Mouse (Mus musculus): ENCODE measurements around the gene Nubpl. TPM values are rescaled to one million over a fixed set of nuclear protein-coding genes. Genes with fewer than 3 reads are reported as not detected.

Nubpl gene
- total RNA-seq, 4 experiments from 2014 or later: 10.1 to 16.2 (median 13.7) TPM

- DNase-seq: no peak
Measured at GRCm38 (mm10) chr12:52247438-52247837, 149.9 kb downstream of the Nubpl start.

DNA sequence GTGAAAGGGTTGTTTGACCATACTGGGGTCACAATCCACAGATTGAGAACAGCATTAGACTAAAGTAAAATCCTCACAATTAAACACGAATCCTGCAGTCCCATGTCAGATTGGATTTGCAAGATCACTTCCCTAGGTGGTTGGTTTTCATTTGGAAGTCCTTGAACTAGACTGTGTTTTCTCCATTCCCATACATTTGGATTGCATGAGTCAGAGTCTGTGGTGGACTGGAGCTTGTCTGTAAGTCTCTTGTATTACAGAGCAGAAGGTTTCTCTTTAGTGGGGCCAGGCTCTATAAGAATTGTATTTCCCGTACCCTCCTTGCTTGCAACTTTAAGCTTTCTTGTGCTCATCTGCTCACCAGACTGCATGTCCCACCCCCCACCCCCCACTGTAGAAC lies 151.0 kb downstream of the Nubpl start:
- no peak for DNase-seq

DNA sequence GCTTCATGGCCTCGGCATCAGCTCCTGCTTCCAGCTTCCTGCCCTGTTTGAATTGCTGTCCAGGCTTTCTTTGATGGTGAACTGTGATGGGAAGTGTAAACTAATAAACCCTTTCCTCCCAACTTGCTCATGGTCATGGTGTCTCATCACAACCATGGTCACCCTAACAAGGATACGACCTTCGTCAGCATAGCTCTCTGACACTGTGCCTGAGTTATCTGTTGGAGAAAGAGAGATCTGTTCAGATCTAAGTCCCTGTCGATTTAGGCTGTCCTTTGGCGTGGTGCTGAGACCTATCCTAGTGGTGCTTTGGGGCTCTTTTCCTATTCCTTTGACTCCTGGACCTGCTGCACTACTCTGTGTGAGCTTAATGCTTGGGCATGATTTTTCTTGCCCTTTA lies 156.6 kb downstream of the Nubpl start:
- peak; percentile 28 for DNase-seq

GRCm38 (mm10) chr12:52268131-52268530 lies 170.6 kb downstream of the Nubpl start:
- DNase-seq: no peak

DNA sequence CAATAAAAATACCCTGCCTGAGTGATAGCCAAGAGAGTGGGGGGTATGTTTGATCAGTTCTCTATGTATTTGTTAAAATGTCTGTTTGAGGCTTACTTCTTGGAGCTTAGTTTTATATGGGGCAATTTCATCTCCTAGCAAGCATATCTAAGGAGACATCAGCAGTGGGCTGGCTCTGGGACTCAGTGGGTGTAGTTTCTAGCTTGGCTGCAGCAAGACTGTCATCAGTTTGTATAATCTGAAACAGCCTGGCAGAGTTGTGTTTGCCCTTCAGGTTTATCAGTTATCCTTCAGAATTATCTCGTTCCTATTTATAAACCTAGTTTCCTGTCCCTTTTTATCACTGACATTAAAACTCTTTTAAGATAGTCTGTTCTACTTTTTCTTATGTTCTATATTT lies 175.3 kb downstream of the Nubpl start:
- DNase-seq: peak; percentile 19

DNA sequence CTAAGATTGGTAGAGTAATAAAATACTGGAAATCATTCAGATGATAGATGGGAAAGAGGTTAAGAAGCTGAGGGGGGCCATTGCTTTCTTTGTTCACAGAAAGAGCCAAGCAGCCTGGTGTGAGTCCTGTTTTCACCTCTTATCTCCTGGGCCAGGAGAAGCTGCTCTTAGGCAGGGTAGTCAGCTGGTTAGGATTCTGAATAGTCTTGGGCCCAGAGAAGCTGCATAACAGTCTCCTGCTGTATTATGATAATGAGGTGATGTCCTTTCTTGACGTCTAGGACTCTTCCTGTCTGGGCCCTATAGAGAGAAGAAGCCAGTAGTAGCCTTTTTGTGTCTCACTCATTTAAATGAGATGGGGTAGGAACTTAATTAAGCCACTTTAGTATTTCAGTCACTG lies 178.8 kb downstream of the Nubpl start:
- DNase-seq: no peak

- no peak for DNase-seq
Measured at GRCm38 (mm10) chr12:52281232-52281631, 183.7 kb downstream of the Nubpl start.

DNA sequence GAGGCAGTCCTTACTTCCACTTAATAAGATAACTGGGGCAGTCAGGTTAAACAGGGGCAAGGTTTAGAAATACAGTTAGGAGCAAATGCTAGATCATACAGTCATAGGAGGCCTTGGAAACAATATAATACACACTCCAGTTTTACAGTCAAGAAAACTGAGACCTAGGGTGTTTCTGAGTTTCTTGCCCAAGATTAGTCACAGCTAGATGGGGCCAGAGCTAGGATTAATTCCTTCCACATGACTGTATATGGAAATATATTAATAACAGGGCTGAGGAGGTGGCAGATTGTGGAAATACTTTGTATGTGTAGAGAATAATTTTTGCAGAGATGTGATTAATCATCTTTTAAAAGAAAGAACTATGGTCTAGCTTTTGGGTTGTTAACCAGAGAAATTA lies 186.9 kb downstream of the Nubpl start:
- no peak for DNase-seq

GRCm38 (mm10) chr12:52286802-52287201 lies 189.3 kb downstream of the Nubpl start:
- DNase-seq: no peak

DNA sequence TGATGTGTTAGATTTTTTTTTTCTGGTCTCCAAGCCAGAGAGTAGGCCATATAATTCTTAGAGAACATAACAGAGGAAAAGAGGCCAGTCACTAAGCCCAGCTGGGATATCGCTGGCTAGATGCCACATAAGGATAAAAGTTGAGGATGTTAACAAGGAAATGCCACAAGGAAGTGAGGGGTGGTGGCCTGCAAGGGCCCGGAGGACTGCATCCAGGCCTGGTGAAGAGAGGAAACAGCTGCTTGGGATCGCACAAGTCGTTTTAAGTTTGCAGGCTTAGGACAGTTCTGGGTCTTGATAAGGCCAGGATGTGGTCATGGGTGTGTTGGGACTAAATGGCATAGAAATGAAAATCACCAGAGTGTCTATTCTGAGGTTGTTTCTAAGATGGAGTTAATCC lies 191.0 kb downstream of the Nubpl start:
- peak; percentile 13 for DNase-seq

- DNase-seq: no peak
Measured at GRCm38 (mm10) chr12:52288941-52289567, 191.5 kb downstream of the Nubpl start.

- no peak for DNase-seq
Measured at GRCm38 (mm10) chr12:52289594-52289993, 192.1 kb downstream of the Nubpl start.

DNA sequence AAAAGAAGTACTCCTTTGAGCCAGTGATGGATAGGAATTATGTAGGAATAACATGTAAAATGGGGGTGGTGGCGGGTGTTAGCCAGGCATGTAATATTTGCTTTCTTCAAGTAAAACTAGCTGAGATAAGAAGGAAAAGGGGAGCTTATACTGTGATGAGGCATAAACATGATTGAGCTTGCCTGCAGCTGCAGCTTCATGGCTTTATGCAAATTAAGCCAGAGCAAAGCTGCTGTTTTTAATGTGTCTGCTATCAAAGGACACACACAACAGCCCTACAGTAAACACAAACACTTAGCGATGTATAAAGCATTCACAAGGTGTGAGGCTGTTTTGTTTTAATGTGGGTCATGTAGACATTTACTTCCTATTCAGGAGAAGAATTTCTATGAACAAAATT lies 196.4 kb downstream of the Nubpl start:
- no peak for DNase-seq

- no peak for DNase-seq
Measured at GRCm38 (mm10) chr12:52297988-52298387, 200.5 kb downstream of the Nubpl start.

GRCm38 (mm10) chr12:52298683-52299082 lies 201.1 kb downstream of the Nubpl start:
- DNase-seq: no peak

GRCm38 (mm10) chr12:52302961-52303360 lies 205.4 kb downstream of the Nubpl start:
- DNase-seq: no peak

DNA sequence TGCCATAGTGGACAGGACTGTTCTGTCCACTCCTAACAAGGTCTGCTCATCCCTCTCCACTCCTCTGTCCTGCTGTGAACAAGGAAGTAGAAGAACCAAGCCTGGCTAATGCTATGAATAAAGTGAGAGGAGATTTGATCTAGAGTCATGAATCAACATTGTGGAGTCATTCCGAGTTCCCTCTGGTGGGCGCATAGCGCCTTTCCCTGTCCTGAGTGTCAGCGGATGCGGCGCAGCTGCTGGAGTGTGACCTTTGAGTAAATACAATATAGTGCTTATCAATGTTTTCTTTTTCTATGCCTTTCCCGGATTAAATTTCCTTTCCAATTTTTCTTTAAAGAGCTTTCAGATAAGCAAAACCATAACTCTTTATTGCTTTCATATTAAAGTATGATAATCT lies 208.8 kb downstream of the Nubpl start:
- no peak for DNase-seq

- DNase-seq: no peak
Measured at GRCm38 (mm10) chr12:52307331-52307982, 209.9 kb downstream of the Nubpl start.

- DNase-seq: no peak
Measured at GRCm38 (mm10) chr12:52308628-52309027, 211.1 kb downstream of the Nubpl start.

GRCm38 (mm10) chr12:52314818-52315217 lies 217.3 kb downstream of the Nubpl start:
- DNase-seq: no peak

GRCm38 (mm10) chr12:52317635-52318034 lies 220.1 kb downstream of the Nubpl start:
- DNase-seq: no peak

DNA sequence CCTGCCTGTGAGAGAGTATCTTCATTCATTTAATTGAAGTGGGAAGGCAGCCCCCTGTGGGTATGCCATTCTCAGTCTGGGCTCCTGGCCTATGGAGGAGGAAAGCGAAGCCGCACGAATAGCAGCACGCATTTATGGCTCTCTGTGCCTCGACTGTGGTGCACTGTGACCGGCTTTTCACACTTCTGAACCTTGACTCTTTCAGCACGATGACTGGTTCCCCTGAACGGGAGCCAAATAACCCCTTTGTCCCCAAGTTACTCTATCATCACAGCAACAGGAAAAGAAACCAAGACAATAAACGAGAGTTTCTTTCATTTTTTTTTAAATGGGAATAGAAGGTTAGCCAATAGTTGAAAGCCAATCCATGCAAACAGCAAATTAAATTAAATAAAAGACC lies 220.9 kb downstream of the Nubpl start:
- DNase-seq: no peak

- no peak for DNase-seq
Measured at GRCm38 (mm10) chr12:52319156-52319555, 221.6 kb downstream of the Nubpl start.

GRCm38 (mm10) chr12:52328488-52328887 lies 231.0 kb downstream of the Nubpl start:
- no peak for DNase-seq

Measured in adrenal gland, adult 8-10 months (tissue).